Mouse (Mus musculus): ENCODE results near the gene Ercc6. TPM values are rescaled to one million over a fixed set of nuclear protein-coding genes. Genes with fewer than 3 reads are reported as not detected.

Gene Ercc6
- polyA plus RNA-seq, 1 experiment from 2014 or later, result 32.4 TPM

GRCm38 (mm10) chr14:32543075-32543474, 29.8 kb downstream of the Ercc6 start:
- H3K4me2 ChIP-seq (replicated peaks), result no peak overlapping the region
- no peak overlapping the region for H3K4me3 ChIP-seq (replicated peaks)
- H3K27ac ChIP-seq, result no peak overlapping the region
- H3K36me3 ChIP-seq, result peaks cover 27% of the 10 kb centered on the region
- H3K27me3 ChIP-seq, result no peaks in the 10 kb centered on the region
- H3K9me3 ChIP-seq, result no peaks in the 10 kb centered on the region
- H3K4me1 ChIP-seq (replicated peaks), result 0 out of 2 replicates have a peak, but pooled peaks cover 5% of the 10 kb centered on the region
- ATAC-seq, result no peak
- no peak overlapping the region for H3K9ac ChIP-seq (replicated peaks)

GRCm38 (mm10) chr14:32546676-32547075, 33.4 kb downstream of the Ercc6 start:
- Histone ChIP-seq H3K4me1 (replicated peaks) (0 out of 2 replicates have a peak, but pooled peaks cover 5% of the 10 kb centered on the region), H3K9ac (replicated peaks) (no peak overlapping the region), H3K4me2 (replicated peaks) (no peak overlapping the region), H3K9me3 (no peaks in the 10 kb centered on the region), H3K36me3 (peaks cover 25% of the 10 kb centered on the region), H3K27ac (no peak overlapping the region), H3K27me3 (no peaks in the 10 kb centered on the region), H3K4me3 (replicated peaks) (no peak overlapping the region)
- WGBS, result 62% methylated on average over 5 of the region's 5 CpGs
- peak; percentile 88 for ATAC-seq

- H3K36me3 ChIP-seq, result peaks cover 33% of the 10 kb centered on the region
- WGBS, result 82% methylated on average over 5 of the region's 5 CpGs
- no peak for ATAC-seq
- H3K27me3 ChIP-seq, result no peaks in the 10 kb centered on the region
- no peaks in the 10 kb centered on the region for H3K4me1 ChIP-seq (replicated peaks)
- H3K9me3 ChIP-seq, result no peaks in the 10 kb centered on the region
- no peak overlapping the region for H3K27ac ChIP-seq
- H3K9ac ChIP-seq (replicated peaks), result no peak overlapping the region
- no peak overlapping the region for H3K4me2 ChIP-seq (replicated peaks)
- no peak overlapping the region for H3K4me3 ChIP-seq (replicated peaks)
These were observed 38.5 kb downstream of the Ercc6 start for GRCm38 (mm10) chr14:32551854-32552253.

GRCm38 (mm10) chr14:32553198-32553903, 40.0 kb downstream of the Ercc6 start:
- Histone ChIP-seq H3K36me3 (peaks cover 35% of the 10 kb centered on the region), H3K4me2 (replicated peaks) (no peak overlapping the region), H3K9ac (replicated peaks) (no peak overlapping the region), H3K27me3 (no peaks in the 10 kb centered on the region), H3K4me1 (replicated peaks) (no peaks in the 10 kb centered on the region), H3K4me3 (replicated peaks) (no peak overlapping the region), H3K9me3 (no peaks in the 10 kb centered on the region), H3K27ac (no peak overlapping the region)
- 78% methylated on average over 10 of the region's 10 CpGs for WGBS
- ATAC-seq, result no peak

GRCm38 (mm10) chr14:32554860-32555526, 41.7 kb downstream of the Ercc6 start:
- WGBS, result 87% methylated on average over 8 of the region's 8 CpGs
- no peak overlapping the region for H3K27ac ChIP-seq
- ATAC-seq, result no peak

GRCm38 (mm10) chr14:32561428-32561827, 48.1 kb downstream of the Ercc6 start:
- H3K4me3 ChIP-seq (replicated peaks), result no peak overlapping the region
- H3K4me2 ChIP-seq (replicated peaks), result no peak overlapping the region
- H3K27me3 ChIP-seq, result no peaks in the 10 kb centered on the region
- H3K9ac ChIP-seq (replicated peaks), result no peak overlapping the region
- WGBS, result 96% methylated on average over 3 of the region's 3 CpGs
- no peaks in the 10 kb centered on the region for H3K9me3 ChIP-seq
- peaks cover 71% of the 10 kb centered on the region for H3K36me3 ChIP-seq
- no peak overlapping the region for H3K27ac ChIP-seq
- no peak for ATAC-seq
- no peaks in the 10 kb centered on the region for H3K4me1 ChIP-seq (replicated peaks)

More at GRCm38 (mm10) chr14:32554860-32555526, 41.7 kb downstream of the Ercc6 start:
- H3K4me1 ChIP-seq (replicated peaks), result no peaks in the 10 kb centered on the region
- H3K9me3 ChIP-seq, result no peaks in the 10 kb centered on the region
- H3K4me2 ChIP-seq (replicated peaks), result no peak overlapping the region
- peaks cover 41% of the 10 kb centered on the region for H3K36me3 ChIP-seq
- H3K4me3 ChIP-seq (replicated peaks), result no peak overlapping the region
- H3K9ac ChIP-seq (replicated peaks), result no peak overlapping the region
- H3K27me3 ChIP-seq, result no peaks in the 10 kb centered on the region

GRCm38 (mm10) chr14:32563661-32564060, 50.3 kb downstream of the Ercc6 start:
- Histone ChIP-seq H3K4me1 (replicated peaks) (no peaks in the 10 kb centered on the region), H3K9me3 (no peaks in the 10 kb centered on the region), H3K27me3 (no peaks in the 10 kb centered on the region), H3K27ac (no peak overlapping the region), H3K36me3 (peaks cover 87% of the 10 kb centered on the region), H3K4me2 (replicated peaks) (no peak overlapping the region), H3K4me3 (replicated peaks) (no peak overlapping the region), H3K9ac (replicated peaks) (no peak overlapping the region)
- WGBS, result 91% methylated on average over 6 of the region's 6 CpGs
- ATAC-seq, result no peak

- H3K9me3 ChIP-seq, result no peaks in the 10 kb centered on the region
- no peak overlapping the region for H3K27ac ChIP-seq
- 54% methylated on average over 8 of the region's 8 CpGs for WGBS
- H3K36me3 ChIP-seq, result peaks cover 68% of the 10 kb centered on the region
- no peak overlapping the region for H3K4me2 ChIP-seq (replicated peaks)
- ATAC-seq, result no peak
- no peak overlapping the region for H3K9ac ChIP-seq (replicated peaks)
- no peaks in the 10 kb centered on the region for H3K4me1 ChIP-seq (replicated peaks)
- no peak overlapping the region for H3K4me3 ChIP-seq (replicated peaks)
- no peaks in the 10 kb centered on the region for H3K27me3 ChIP-seq
These were observed 59.2 kb downstream of the Ercc6 start for GRCm38 (mm10) chr14:32572519-32572918.

- Histone ChIP-seq H3K4me2 (replicated peaks) (no peak overlapping the region), H3K9me3 (no peaks in the 10 kb centered on the region), H3K9ac (replicated peaks) (no peak overlapping the region), H3K36me3 (peaks cover 45% of the 10 kb centered on the region), H3K4me3 (replicated peaks) (no peak overlapping the region), H3K4me1 (replicated peaks) (no peaks in the 10 kb centered on the region), H3K27ac (no peak overlapping the region), H3K27me3 (no peaks in the 10 kb centered on the region)
- no peak for ATAC-seq
- 98% methylated on average over 2 of the region's 2 CpGs for WGBS
These were observed 65.1 kb downstream of the Ercc6 start for GRCm38 (mm10) chr14:32578420-32578819.

GRCm38 (mm10) chr14:32583696-32584095, 70.4 kb downstream of the Ercc6 start:
- no peak overlapping the region for H3K4me2 ChIP-seq (replicated peaks)
- H3K9me3 ChIP-seq, result no peaks in the 10 kb centered on the region
- H3K4me3 ChIP-seq (replicated peaks), result no peak overlapping the region
- peaks cover 5% of the 10 kb centered on the region for H3K36me3 ChIP-seq
- H3K27ac ChIP-seq, result no peak overlapping the region
- 92% methylated on average over 9 of the region's 9 CpGs for WGBS
- no peak overlapping the region for H3K9ac ChIP-seq (replicated peaks)
- ATAC-seq, result no peak
- H3K27me3 ChIP-seq, result no peaks in the 10 kb centered on the region; the same call in 1 of the 2 replicates
- H3K4me1 ChIP-seq (replicated peaks), result no peaks in the 10 kb centered on the region

- peaks cover 20% of the 10 kb centered on the region for H3K27me3 ChIP-seq
- H3K36me3 ChIP-seq, result no peaks in the 10 kb centered on the region
- H3K4me2 ChIP-seq (replicated peaks), result no peak overlapping the region
- 14% methylated on average over 10 of the region's 10 CpGs for WGBS
- no peak overlapping the region for H3K9ac ChIP-seq (replicated peaks)
- no peak overlapping the region for H3K27ac ChIP-seq
- H3K4me3 ChIP-seq (replicated peaks), result no peak overlapping the region
- H3K4me1 ChIP-seq (replicated peaks), result no peaks in the 10 kb centered on the region
- H3K9me3 ChIP-seq, result no peaks in the 10 kb centered on the region
- ATAC-seq, result peak; percentile 62
These were observed 73.9 kb downstream of the Ercc6 start for GRCm38 (mm10) chr14:32587013-32587784.

GRCm38 (mm10) chr14:32590377-32590776, 77.1 kb downstream of the Ercc6 start:
- no peaks in the 10 kb centered on the region for H3K36me3 ChIP-seq
- WGBS, result 76% methylated on average over 3 of the region's 3 CpGs
- no peaks in the 10 kb centered on the region for H3K4me1 ChIP-seq (replicated peaks)
- no peaks in the 10 kb centered on the region for H3K9me3 ChIP-seq
- H3K9ac ChIP-seq (replicated peaks), result no peak overlapping the region
- H3K4me2 ChIP-seq (replicated peaks), result no peak overlapping the region
- no peak overlapping the region for H3K27ac ChIP-seq
- H3K27me3 ChIP-seq, result peaks cover 51% of the 10 kb centered on the region
- H3K4me3 ChIP-seq (replicated peaks), result no peak overlapping the region
- no peak for ATAC-seq

Measured in midbrain, embryonic 13.5 days (tissue).